Mouse (Mus musculus) adrenal gland, postnatal 10 days (tissue): ENCODE results near the gene Adk. TPM values are rescaled to one million over a fixed set of nuclear protein-coding genes. Genes with fewer than 3 reads are reported as not detected.
A peak's percentile ranks its signal among the peaks of the same experiment; 100 is the strongest.
"Not testable (repeated sequence)": the region's sequence is repeated elsewhere in the genome, so short reads cannot be mapped to it uniquely, and the experiment has no call there.

Source experiments
- DNase-seq: peaks from one replicate; pipeline ENCODE4 v3.0.0; 2021; ENCODE audit warnings: mixed read lengths
- total RNA-seq, 2 experiments: library from RNA; stranded (reverse); gene quantifications; 2 replicates each; pipeline ENCODE4 v1.2.3; 2021

Gene Adk
- total RNA-seq, 2 experiments from 2014 or later, result 120 to 147 TPM

- peak; percentile 53 for DNase-seq
These were observed 387.4 kb downstream of the Adk start for GRCm38 (mm10) chr14:21439785-21440184.

GRCm38 (mm10) chr14:21440526-21440925 is 388.2 kb downstream of the Adk start:
- no peak for DNase-seq

- no peak for DNase-seq
These were observed 389.6 kb downstream of the Adk start for GRCm38 (mm10) chr14:21441772-21442533.

GRCm38 (mm10) chr14:21452581-21452980 is 400.2 kb downstream of the Adk start:
- peak; percentile 71 for DNase-seq

GRCm38 (mm10) chr14:21453896-21454295 is 401.5 kb downstream of the Adk start:
- no peak for DNase-seq

- no peak for DNase-seq
These were observed 403.4 kb downstream of the Adk start for GRCm38 (mm10) chr14:21455654-21456350.

GRCm38 (mm10) chr14:21456526-21456925 is 404.2 kb downstream of the Adk start:
- DNase-seq, result no peak

- DNase-seq, result no peak
These were observed 405.5 kb downstream of the Adk start for GRCm38 (mm10) chr14:21457876-21458275.

GRCm38 (mm10) chr14:21458696-21459095 is 406.3 kb downstream of the Adk start:
- no peak for DNase-seq

GRCm38 (mm10) chr14:21459163-21459562 is 406.8 kb downstream of the Adk start:
- DNase-seq, result no peak

GRCm38 (mm10) chr14:21462398-21462797 is 410.0 kb downstream of the Adk start:
- DNase-seq, result no peak

- no peak for DNase-seq
These were observed 410.8 kb downstream of the Adk start for GRCm38 (mm10) chr14:21463117-21463712.

GRCm38 (mm10) chr14:21470386-21470785 is 418.0 kb downstream of the Adk start:
- no peak for DNase-seq

- DNase-seq, result no peak
These were observed 419.6 kb downstream of the Adk start for GRCm38 (mm10) chr14:21471975-21472374.

- DNase-seq, result not testable (repeated sequence)
These were observed 422.3 kb downstream of the Adk start for GRCm38 (mm10) chr14:21474593-21475132.

- DNase-seq, result peak; percentile 27
These were observed 424.8 kb downstream of the Adk start for GRCm38 (mm10) chr14:21477181-21477580.

- DNase-seq, result no peak
These were observed 427.2 kb downstream of the Adk start for GRCm38 (mm10) chr14:21479566-21479965.

- no peak for DNase-seq
These were observed 427.8 kb downstream of the Adk start for GRCm38 (mm10) chr14:21480191-21480590.

- DNase-seq, result no peak
These were observed 428.9 kb downstream of the Adk start, which contains the start of gene Kat6b for GRCm38 (mm10) chr14:21481231-21481630. Gene Kat6b, plus strand, starts transcription at chr14:21481434.

- no peak for DNase-seq
These were observed 431.8 kb downstream of the Adk start for GRCm38 (mm10) chr14:21484199-21484598.

- DNase-seq, result no peak
These were observed 432.3 kb downstream of the Adk start for GRCm38 (mm10) chr14:21484693-21485092.

GRCm38 (mm10) chr14:21485961-21486520 is 433.7 kb downstream of the Adk start:
- DNase-seq, result no peak

- DNase-seq, result not testable (repeated sequence)
These were observed 434.8 kb downstream of the Adk start for GRCm38 (mm10) chr14:21487135-21487534.
